Mouse (Mus musculus) T-cell, adult 2 months (primary cell): ENCODE data around the gene Col17a1.

Experiments used
- DNase-seq: peaks from one replicate; pipeline ENCODE4 v3.0.0; 2022; ENCODE audit warnings: low spot score

The Col17a1 gene

GRCm38 (mm10) chr19:47667601-47668000 lies 24.3 kb downstream of the Col17a1 start:
- no peak for DNase-seq

- DNase-seq: no peak
These were observed 32.0 kb downstream of the Col17a1 start for GRCm38 (mm10) chr19:47659765-47660408.

- peak; percentile 10 for DNase-seq
These were observed 32.9 kb downstream of the Col17a1 start for GRCm38 (mm10) chr19:47658914-47659535.

- DNase-seq: no peak
These were observed 37.0 kb downstream of the Col17a1 start for GRCm38 (mm10) chr19:47654896-47655295.

- DNase-seq: no peak
These were observed 38.7 kb downstream of the Col17a1 start for GRCm38 (mm10) chr19:47653173-47653572.

GRCm38 (mm10) chr19:47652255-47652654 lies 39.6 kb downstream of the Col17a1 start:
- no peak for DNase-seq

GRCm38 (mm10) chr19:47651160-47651480 lies 40.8 kb downstream of the Col17a1 start:
- no peak for DNase-seq

GRCm38 (mm10) chr19:47650366-47651159 lies 41.3 kb downstream of the Col17a1 start:
- DNase-seq: no peak

GRCm38 (mm10) chr19:47649071-47649470 lies 42.8 kb downstream of the Col17a1 start:
- DNase-seq: no peak

GRCm38 (mm10) chr19:47646508-47647120 lies 45.3 kb downstream of the Col17a1 start:
- DNase-seq: no peak

GRCm38 (mm10) chr19:47645583-47645982 lies 46.3 kb downstream of the Col17a1 start:
- DNase-seq: no peak

GRCm38 (mm10) chr19:47643910-47644309 lies 48.0 kb downstream of the Col17a1 start:
- no peak for DNase-seq

- no peak for DNase-seq
These were observed 56.5 kb downstream of the Col17a1 start for GRCm38 (mm10) chr19:47635380-47635779.

- DNase-seq: no peak
These were observed 60.1 kb downstream of the Col17a1 start for GRCm38 (mm10) chr19:47631799-47632198.

GRCm38 (mm10) chr19:47630381-47630780 lies 61.5 kb downstream of the Col17a1 start:
- DNase-seq: no peak

GRCm38 (mm10) chr19:47629068-47629467 lies 62.8 kb downstream of the Col17a1 start:
- DNase-seq: no peak

- no peak for DNase-seq
These were observed 64.4 kb downstream of the Col17a1 start for GRCm38 (mm10) chr19:47627450-47627849.

GRCm38 (mm10) chr19:47624940-47625711 lies 66.8 kb downstream of the Col17a1 start:
- no peak for DNase-seq

- no peak for DNase-seq
These were observed 70.4 kb downstream of the Col17a1 start for GRCm38 (mm10) chr19:47621478-47621877.

GRCm38 (mm10) chr19:47613442-47613841 lies 78.5 kb downstream of the Col17a1 start:
- DNase-seq: no peak

GRCm38 (mm10) chr19:47608513-47608912 lies 83.4 kb downstream of the Col17a1 start:
- DNase-seq: no peak
